Mouse (Mus musculus): Measurements from ENCODE around the gene Tex33. TPM values are rescaled to one million over a fixed set of nuclear protein-coding genes. Genes with fewer than 3 reads are reported as not detected.

The Tex33 gene
- polyA plus RNA-seq, 1 experiment from 2014 or later: not detected

DNA sequence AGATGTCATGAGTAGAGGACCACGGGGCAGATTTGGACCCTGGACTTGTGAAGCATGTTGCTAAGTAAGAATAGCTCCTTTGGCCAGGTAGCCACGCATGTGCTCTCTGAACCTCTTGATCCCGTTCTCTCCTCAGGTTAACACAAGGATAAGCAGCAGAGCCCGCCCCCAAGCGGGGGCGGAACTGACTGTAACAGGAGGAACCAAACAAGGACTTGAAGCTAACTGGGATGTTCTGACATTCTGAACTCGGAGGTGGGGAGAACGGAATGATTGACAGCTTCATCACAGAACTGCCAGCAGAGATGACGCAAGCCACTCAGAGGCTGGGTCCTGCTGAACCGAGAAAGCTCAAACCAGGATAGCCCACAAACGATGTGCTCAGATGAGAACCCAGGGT is 28.8 kb upstream of the Tex33 start:
- ATAC-seq (replicated peaks; ENCODE audit: insufficient number of reproducible peaks, low FRiP score, low TSS enrichment): no peak
- H3K4me1 ChIP-seq (ENCODE audit: control insufficient read depth, insufficient read depth, low read length): peaks cover 7% of the 10 kb centered on the region; the same call in 1 of the 2 replicates
- H3K27ac ChIP-seq (ENCODE audit: low read depth, low read length): no peak overlapping the region
- H3K4me2 ChIP-seq: no peak overlapping the region
- peaks cover 15% of the 10 kb centered on the region for H3K27me3 ChIP-seq (ENCODE audit: control insufficient read depth, insufficient read depth, low read length)
- no peaks in the 10 kb centered on the region for H3K9me3 ChIP-seq (replicated peaks; ENCODE audit: control insufficient read depth, low read length)
- no peak overlapping the region for H3K9ac ChIP-seq (ENCODE audit: low read depth, low read length)
- 10% methylated on average over 11 of the region's 11 CpGs for WGBS (ENCODE audit: insufficient replicate concordance)
- H3K4me3 ChIP-seq (ENCODE audit: low read depth, low read length): no peak overlapping the region
- H3K36me3 ChIP-seq (ENCODE audit: control insufficient read depth, insufficient read depth, low read length): no peaks in the 10 kb centered on the region

DNA sequence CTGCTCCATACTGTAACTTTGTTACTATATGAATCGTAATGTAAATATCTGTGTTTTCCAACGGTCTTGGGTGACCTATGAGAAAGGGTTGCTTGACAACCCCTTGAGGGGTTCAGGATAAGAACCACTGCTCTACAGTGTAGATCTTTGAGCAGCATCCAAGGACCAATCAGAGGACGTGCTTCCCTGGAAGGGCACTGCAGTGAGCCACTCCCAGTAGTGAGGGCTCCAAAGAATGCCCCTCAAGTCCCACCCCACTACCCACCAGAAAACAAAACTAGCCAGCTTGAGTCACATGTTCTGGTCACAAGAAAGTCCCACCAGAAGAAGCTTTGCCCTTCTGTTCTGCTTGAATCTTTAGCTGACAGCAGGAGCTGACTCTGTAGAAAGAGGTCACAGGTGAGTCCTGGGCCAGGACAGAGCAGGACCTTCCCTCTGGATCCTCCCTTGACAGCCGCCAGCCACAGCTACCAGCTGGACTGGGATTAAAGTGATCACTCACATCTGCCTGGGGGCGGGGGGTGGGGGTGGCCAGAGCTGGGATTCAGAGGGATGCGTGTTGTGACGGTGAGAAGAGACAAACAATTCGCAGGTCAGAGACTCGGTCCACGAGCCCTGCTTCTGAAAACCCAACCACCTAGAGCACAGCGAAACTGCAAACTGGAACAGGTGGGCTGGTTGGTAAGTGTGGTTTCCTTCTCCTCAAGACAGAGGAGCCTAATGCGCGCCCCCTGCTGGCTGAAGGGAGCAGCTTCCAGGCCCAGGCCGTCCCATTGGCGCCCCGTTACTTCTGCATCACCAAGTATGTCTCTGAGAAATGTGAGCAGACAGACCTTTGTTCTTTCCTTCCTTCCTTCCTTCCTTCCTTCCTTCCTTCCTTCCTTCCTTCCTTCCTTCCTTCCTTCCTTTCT is 26.6 kb upstream of the Tex33 start:
- no peak overlapping the region for H3K27ac ChIP-seq (ENCODE audit: low read depth, low read length)
- no peaks in the 10 kb centered on the region for H3K4me1 ChIP-seq (ENCODE audit: control insufficient read depth, insufficient read depth, low read length)
- H3K27me3 ChIP-seq (ENCODE audit: control insufficient read depth, insufficient read depth, low read length): peaks cover 9% of the 10 kb centered on the region; the same call in 1 of the 2 replicates
- peak overlapping the region; percentile 34 for H3K4me2 ChIP-seq
- no peak for ATAC-seq (replicated peaks; ENCODE audit: insufficient number of reproducible peaks, low FRiP score, low TSS enrichment)
- WGBS (ENCODE audit: insufficient replicate concordance): 17% methylated on average over 16 of the region's 16 CpGs
- no peaks in the 10 kb centered on the region for H3K36me3 ChIP-seq (ENCODE audit: control insufficient read depth, insufficient read depth, low read length)
- H3K4me3 ChIP-seq (ENCODE audit: low read depth, low read length): no peak overlapping the region
- no peaks in the 10 kb centered on the region for H3K9me3 ChIP-seq (replicated peaks; ENCODE audit: control insufficient read depth, low read length)
- no peak overlapping the region for H3K9ac ChIP-seq (ENCODE audit: low read depth, low read length)

DNA sequence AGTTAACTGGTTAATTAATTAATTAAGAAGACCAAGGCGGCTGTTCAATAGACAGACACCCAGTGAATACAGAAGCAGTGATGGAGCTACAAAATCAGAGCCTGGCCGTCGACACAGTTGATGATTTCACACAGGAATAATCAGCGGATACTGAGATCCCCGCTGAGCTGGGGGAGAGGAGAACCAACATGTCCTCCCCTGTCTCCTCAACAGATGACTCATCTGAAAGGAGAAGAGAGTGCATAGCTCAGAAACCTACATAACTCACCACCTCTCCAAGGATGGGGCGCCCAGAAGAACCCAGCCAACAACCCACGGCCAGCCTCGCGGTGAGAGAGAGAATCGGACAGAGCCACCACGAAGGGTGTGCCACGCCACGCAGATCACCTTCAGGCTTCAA is 24.7 kb upstream of the Tex33 start:
- H3K27me3 ChIP-seq (ENCODE audit: control insufficient read depth, insufficient read depth, low read length): peaks cover 6% of the 10 kb centered on the region; the same call in 1 of the 2 replicates
- no peaks in the 10 kb centered on the region for H3K9me3 ChIP-seq (replicated peaks; ENCODE audit: control insufficient read depth, low read length)
- no peaks in the 10 kb centered on the region for H3K36me3 ChIP-seq (ENCODE audit: control insufficient read depth, insufficient read depth, low read length)
- no peak for ATAC-seq (replicated peaks; ENCODE audit: insufficient number of reproducible peaks, low FRiP score, low TSS enrichment)
- no peaks in the 10 kb centered on the region for H3K4me1 ChIP-seq (ENCODE audit: control insufficient read depth, insufficient read depth, low read length)
- H3K27ac ChIP-seq (ENCODE audit: low read depth, low read length): no peak overlapping the region
- WGBS (ENCODE audit: insufficient replicate concordance): 73% methylated on average over 13 of the region's 13 CpGs
- H3K4me2 ChIP-seq: no peak overlapping the region
- H3K9ac ChIP-seq (ENCODE audit: low read depth, low read length): no peak overlapping the region
- H3K4me3 ChIP-seq (ENCODE audit: low read depth, low read length): no peak overlapping the region

- H3K9me3 ChIP-seq (replicated peaks; ENCODE audit: control insufficient read depth, low read length): no peaks in the 10 kb centered on the region
- H3K27ac ChIP-seq (ENCODE audit: low read depth, low read length): no peak overlapping the region
- peaks cover 7% of the 10 kb centered on the region for H3K27me3 ChIP-seq (ENCODE audit: control insufficient read depth, insufficient read depth, low read length)
- no peak overlapping the region for H3K9ac ChIP-seq (ENCODE audit: low read depth, low read length)
- peaks cover 4% of the 10 kb centered on the region; the same call in 1 of the 2 replicates for H3K4me1 ChIP-seq (ENCODE audit: control insufficient read depth, insufficient read depth, low read length)
- no peak for ATAC-seq (replicated peaks; ENCODE audit: insufficient number of reproducible peaks, low FRiP score, low TSS enrichment)
- WGBS (ENCODE audit: insufficient replicate concordance): 51% methylated on average over 4 of the region's 4 CpGs
- H3K36me3 ChIP-seq (ENCODE audit: control insufficient read depth, insufficient read depth, low read length): no peaks in the 10 kb centered on the region
- H3K4me3 ChIP-seq (ENCODE audit: low read depth, low read length): no peak overlapping the region
- H3K4me2 ChIP-seq: no peak overlapping the region
Observed at GRCm38 (mm10) chr15:78416937-78417336, 21.2 kb upstream of the Tex33 start.

GRCm38 (mm10) chr15:78414157-78414556 is 18.4 kb upstream of the Tex33 start:
- ATAC-seq (replicated peaks; ENCODE audit: insufficient number of reproducible peaks, low FRiP score, low TSS enrichment): no peak
- no peak overlapping the region for H3K9ac ChIP-seq (ENCODE audit: low read depth, low read length)
- no peaks in the 10 kb centered on the region for H3K36me3 ChIP-seq (ENCODE audit: control insufficient read depth, insufficient read depth, low read length)
- 89% methylated on average over 8 of the region's 8 CpGs for WGBS (ENCODE audit: insufficient replicate concordance)
- H3K4me2 ChIP-seq: no peak overlapping the region
- peaks cover 12% of the 10 kb centered on the region for H3K4me1 ChIP-seq (ENCODE audit: control insufficient read depth, insufficient read depth, low read length)
- peaks cover 30% of the 10 kb centered on the region for H3K27me3 ChIP-seq (ENCODE audit: control insufficient read depth, insufficient read depth, low read length)
- no peak overlapping the region for H3K4me3 ChIP-seq (ENCODE audit: low read depth, low read length)
- H3K27ac ChIP-seq (ENCODE audit: low read depth, low read length): no peak overlapping the region
- no peaks in the 10 kb centered on the region for H3K9me3 ChIP-seq (replicated peaks; ENCODE audit: control insufficient read depth, low read length)

GRCm38 (mm10) chr15:78413719-78414117 is 18.0 kb upstream of the Tex33 start:
- H3K4me2 ChIP-seq: no peak overlapping the region
- peaks cover 35% of the 10 kb centered on the region for H3K27me3 ChIP-seq (ENCODE audit: control insufficient read depth, insufficient read depth, low read length)
- ATAC-seq (replicated peaks; ENCODE audit: insufficient number of reproducible peaks, low FRiP score, low TSS enrichment): 0 out of 2 replicates have a peak, but pooled peaks have one; percentile 2
- no peaks in the 10 kb centered on the region for H3K36me3 ChIP-seq (ENCODE audit: control insufficient read depth, insufficient read depth, low read length)
- 42% methylated on average over 1 of the region's 1 CpGs for WGBS (ENCODE audit: insufficient replicate concordance)
- peak overlapping the region; percentile 78 for H3K27ac ChIP-seq (ENCODE audit: low read depth, low read length)
- H3K9me3 ChIP-seq (replicated peaks; ENCODE audit: control insufficient read depth, low read length): no peaks in the 10 kb centered on the region
- no peak overlapping the region for H3K9ac ChIP-seq (ENCODE audit: low read depth, low read length)
- H3K4me3 ChIP-seq (ENCODE audit: low read depth, low read length): no peak overlapping the region
- H3K4me1 ChIP-seq (ENCODE audit: control insufficient read depth, insufficient read depth, low read length): peaks cover 12% of the 10 kb centered on the region

- Histone ChIP-seq H3K27ac (ENCODE audit: low read depth, low read length) (peak overlapping the region; percentile 78), H3K4me1 (ENCODE audit: control insufficient read depth, insufficient read depth, low read length) (peaks cover 12% of the 10 kb centered on the region), H3K27me3 (ENCODE audit: control insufficient read depth, insufficient read depth, low read length) (peaks cover 38% of the 10 kb centered on the region), H3K4me2 (no peak overlapping the region; the same call in 1 of the 2 replicates), H3K36me3 (ENCODE audit: control insufficient read depth, insufficient read depth, low read length) (no peaks in the 10 kb centered on the region), H3K9ac (ENCODE audit: low read depth, low read length) (peak overlapping the region; percentile 30; the same call in 1 of the 2 replicates), H3K4me3 (ENCODE audit: low read depth, low read length) (no peak overlapping the region), H3K9me3 (replicated peaks; ENCODE audit: control insufficient read depth, low read length) (no peaks in the 10 kb centered on the region)
- WGBS (ENCODE audit: insufficient replicate concordance): 80% methylated on average over 14 of the region's 14 CpGs
- peak; percentile 80 for ATAC-seq (replicated peaks; ENCODE audit: insufficient number of reproducible peaks, low FRiP score, low TSS enrichment)
Observed at GRCm38 (mm10) chr15:78413083-78413718, 17.5 kb upstream of the Tex33 start.

- Histone ChIP-seq H3K36me3 (ENCODE audit: control insufficient read depth, insufficient read depth, low read length) (no peaks in the 10 kb centered on the region), H3K27me3 (ENCODE audit: control insufficient read depth, insufficient read depth, low read length) (peaks cover 38% of the 10 kb centered on the region), H3K9ac (ENCODE audit: low read depth, low read length) (peak overlapping the region; percentile 40), H3K4me1 (ENCODE audit: control insufficient read depth, insufficient read depth, low read length) (peaks cover 18% of the 10 kb centered on the region), H3K4me3 (ENCODE audit: low read depth, low read length) (peak overlapping the region; percentile 38), H3K9me3 (replicated peaks; ENCODE audit: control insufficient read depth, low read length) (no peaks in the 10 kb centered on the region), H3K4me2 (peak overlapping the region; percentile 74), H3K27ac (ENCODE audit: low read depth, low read length) (no peak overlapping the region)
- 10% methylated on average over 12 of the region's 12 CpGs for WGBS (ENCODE audit: insufficient replicate concordance)
- ATAC-seq (replicated peaks; ENCODE audit: insufficient number of reproducible peaks, low FRiP score, low TSS enrichment): no peak
Observed at GRCm38 (mm10) chr15:78409570-78410052, 13.9 kb upstream of the Tex33 start.
